Mouse (Mus musculus): ENCODE measurements at regions not wholly inside any gene's neighbourhood (a gene's known extent, or its start where the extent isn't known, plus 50 kb on each side); places are given as distances from the start of the nearest gene placed in this dataset.

DNA sequence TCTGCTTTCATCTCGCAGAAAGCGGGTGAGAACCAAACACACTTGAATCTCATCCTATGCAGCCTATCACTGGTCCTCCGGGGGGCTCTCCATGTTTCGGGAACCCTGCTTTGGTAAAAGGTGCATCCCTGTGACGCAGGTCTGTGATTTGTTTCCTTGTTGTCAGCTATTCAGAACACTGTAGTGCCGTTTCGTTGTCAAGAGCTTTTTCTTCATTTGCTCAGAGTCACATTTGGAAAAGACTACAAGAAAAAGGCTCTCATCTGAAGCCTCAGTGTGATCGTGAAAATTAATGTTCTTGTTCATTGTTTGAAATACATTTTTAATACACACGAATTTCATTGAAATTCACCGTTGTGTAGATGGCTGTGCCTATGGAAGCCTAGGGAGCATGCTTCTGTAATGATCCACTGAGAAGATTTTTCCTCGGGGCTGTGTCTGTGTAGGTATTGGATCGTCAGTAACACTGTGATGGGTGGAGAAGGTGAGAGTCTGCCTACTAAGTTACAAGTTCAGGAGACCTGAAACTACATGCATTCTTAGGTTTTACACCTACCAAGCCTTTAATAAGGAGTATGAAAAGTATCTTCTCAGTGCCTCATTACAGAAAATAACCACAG is 112.0 kb upstream of the Paqr3 start:
- TF ChIP-seq GABPA (IDR thresholded peaks at IDR 0.05; ENCODE audit: insufficient replicate concordance, low read depth, low read length) = no peak
- no peak for TF ChIP-seq EP300 (IDR thresholded peaks at IDR 0.05; ENCODE audit: low read length)
- no peak for TF ChIP-seq CTCF (conservative IDR thresholded peaks at IDR 0.05 in 1 of 2, IDR thresholded peaks at IDR 0.05 in 1 of 2; ENCODE audit: low read depth in 2 of 2, low read length in 2 of 2)
- TF ChIP-seq E2F4 (IDR thresholded peaks at IDR 0.05; ENCODE audit: insufficient replicate concordance, low read depth, low read length) = no peak
- no peak for TF ChIP-seq SMC3 (IDR thresholded peaks at IDR 0.05; ENCODE audit: low read depth, low read length)
- no peak for TF ChIP-seq CHD2 (IDR thresholded peaks at IDR 0.05; ENCODE audit: low read length)
- no peak for TF ChIP-seq MYC (IDR thresholded peaks at IDR 0.05; ENCODE audit: low read depth, low read length)
- TF ChIP-seq ELF1 (IDR thresholded peaks at IDR 0.05; ENCODE audit: low read depth, low read length) = no peak
- no peak for TF ChIP-seq MEF2A (IDR thresholded peaks at IDR 0.05; ENCODE audit: borderline replicate concordance, low read depth, low read length)
- no peak for TF ChIP-seq TBP (conservative IDR thresholded peaks at IDR 0.05; ENCODE audit: low read depth, low read length)
- no peak for TF ChIP-seq NRF1 (IDR thresholded peaks at IDR 0.05; ENCODE audit: low read depth, low read length)
